Mouse (Mus musculus): ENCODE measurements around the gene Ncln. TPM values are rescaled to one million over a fixed set of nuclear protein-coding genes. Genes with fewer than 3 reads are reported as not detected.

Gene Ncln
- polyA plus RNA-seq, 1 experiment from 2014 or later, result 92.6 TPM

DNA sequence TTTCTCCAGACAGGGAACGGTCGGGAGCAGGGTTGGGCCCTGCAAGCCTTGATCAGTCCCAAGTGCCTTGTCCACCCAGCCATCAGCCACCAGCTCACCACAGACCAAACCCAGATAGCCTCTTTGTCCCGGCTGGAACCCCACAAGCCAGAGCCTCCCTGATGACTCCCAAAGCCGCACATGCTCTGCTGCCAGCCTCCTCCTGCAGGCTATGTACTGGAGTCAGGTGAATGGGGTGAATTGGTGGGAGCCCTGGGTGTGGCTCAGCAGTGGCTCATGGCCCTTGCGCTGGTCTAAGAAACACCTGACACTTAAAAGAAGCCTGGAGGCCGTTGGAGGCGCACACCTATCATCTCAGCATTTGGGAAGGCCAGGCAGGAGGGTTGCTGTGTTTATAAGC lies 33.3 kb downstream of the Ncln start:
- no peaks in the 10 kb centered on the region for H3K36me3 ChIP-seq
- 83% methylated on average over 7 of the region's 7 CpGs for WGBS
- H3K4me1 ChIP-seq (replicated peaks), result peaks cover 42% of the 10 kb centered on the region
- H3K4me3 ChIP-seq, result no peak overlapping the region
- no peak for DNase-seq (ENCODE audit: low spot score)
- no peak overlapping the region for H3K27ac ChIP-seq
- H3K9me3 ChIP-seq, result no peaks in the 10 kb centered on the region
- H3K27me3 ChIP-seq (ENCODE audit: insufficient read depth, poor library complexity, severe bottlenecking), result peaks cover 100% of the 10 kb centered on the region

DNA sequence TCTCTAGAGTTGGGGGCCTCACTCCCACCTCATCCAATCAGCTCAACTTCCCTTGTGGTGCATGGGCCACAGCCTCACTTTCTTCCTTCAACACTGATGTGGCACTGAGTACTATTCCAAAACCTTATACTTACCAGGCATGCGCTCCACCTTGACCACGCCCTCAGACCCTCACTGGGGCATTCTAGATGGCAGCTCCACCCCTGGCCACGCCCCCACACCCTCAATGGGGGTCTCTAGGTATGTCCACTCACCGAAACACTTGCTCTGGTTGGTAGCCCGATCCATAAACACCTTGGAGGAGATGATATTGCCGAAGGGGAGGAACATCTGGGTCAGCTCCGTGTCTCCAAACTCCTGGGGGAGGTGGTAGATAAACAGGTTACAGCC lies 33.8 kb downstream of the Ncln start:
- no peaks in the 10 kb centered on the region for H3K36me3 ChIP-seq
- H3K4me1 ChIP-seq (replicated peaks), result peaks cover 37% of the 10 kb centered on the region
- no peak overlapping the region for H3K4me3 ChIP-seq
- H3K27me3 ChIP-seq (ENCODE audit: insufficient read depth, poor library complexity, severe bottlenecking), result peaks cover 100% of the 10 kb centered on the region
- H3K9me3 ChIP-seq, result no peaks in the 10 kb centered on the region
- WGBS, result 39% methylated on average over 7 of the region's 7 CpGs
- no peak overlapping the region for H3K27ac ChIP-seq
- no peak for DNase-seq (ENCODE audit: low spot score)

DNA sequence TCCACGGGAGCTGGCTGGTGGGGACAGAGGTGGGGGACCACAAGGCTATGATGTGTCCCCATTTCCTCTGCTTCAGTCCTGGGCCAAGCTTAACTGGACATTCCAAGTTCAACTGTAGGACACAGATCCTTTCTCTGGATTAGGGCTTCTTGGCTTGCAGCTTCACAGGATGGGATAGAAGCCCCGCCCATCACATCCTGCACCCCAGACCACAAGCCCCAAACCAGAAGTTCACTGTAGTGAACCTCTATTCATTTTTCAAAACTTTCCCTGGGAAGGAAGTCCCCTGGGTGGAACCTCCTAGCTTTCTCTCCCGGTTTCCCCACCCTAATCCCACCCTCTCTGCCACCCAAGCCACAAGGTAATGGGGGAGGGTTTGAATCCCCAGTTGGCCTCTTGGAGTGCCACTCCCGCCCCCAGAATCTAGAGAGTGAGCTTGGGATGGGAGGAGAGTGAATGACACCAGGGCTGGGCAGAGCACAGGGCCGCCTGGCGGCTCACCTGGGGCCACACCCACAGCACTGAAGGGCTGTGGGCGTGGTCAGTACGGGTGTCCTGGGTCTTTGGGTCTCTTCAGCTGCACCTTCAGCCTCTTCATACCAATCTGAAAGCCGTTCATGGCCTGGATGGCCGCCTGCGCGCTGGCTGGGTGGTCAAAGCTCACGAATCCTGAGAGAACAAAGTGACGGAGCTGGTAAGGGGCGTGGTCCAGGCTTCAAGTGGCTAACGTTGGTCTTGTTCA lies 34.3 kb downstream of the Ncln start:
- Histone ChIP-seq H3K4me1 (replicated peaks) (peaks cover 37% of the 10 kb centered on the region), H3K27me3 (ENCODE audit: insufficient read depth, poor library complexity, severe bottlenecking) (peaks cover 100% of the 10 kb centered on the region), H3K9me3 (no peaks in the 10 kb centered on the region), H3K27ac (no peak overlapping the region), H3K36me3 (no peaks in the 10 kb centered on the region), H3K4me3 (no peak overlapping the region)
- DNase-seq (ENCODE audit: low spot score), result no peak
- 8% methylated on average over 16 of the region's 16 CpGs for WGBS

DNA sequence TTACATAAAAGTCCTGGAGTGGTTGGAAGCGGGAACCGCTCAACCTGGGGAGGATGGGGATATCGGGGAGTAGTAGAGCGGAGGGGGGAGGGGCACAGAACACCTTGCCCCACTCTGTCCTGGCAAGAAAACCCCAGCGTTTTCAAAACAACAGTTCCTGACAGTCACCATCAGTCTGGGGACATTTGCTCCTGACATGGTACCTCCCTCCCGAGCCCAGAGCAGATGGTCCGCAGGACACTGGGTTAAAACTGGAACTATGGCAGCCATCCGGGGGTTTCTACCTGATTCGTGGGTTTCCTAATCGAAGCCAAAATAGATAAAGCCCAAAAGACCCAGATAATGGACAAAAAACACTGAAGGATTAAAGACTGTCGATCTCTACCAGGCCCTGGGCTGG lies 35.2 kb downstream of the Ncln start:
- Histone ChIP-seq H3K36me3 (no peaks in the 10 kb centered on the region), H3K4me3 (no peak overlapping the region), H3K27ac (no peak overlapping the region), H3K4me1 (replicated peaks) (peaks cover 37% of the 10 kb centered on the region), H3K27me3 (ENCODE audit: insufficient read depth, poor library complexity, severe bottlenecking) (peaks cover 100% of the 10 kb centered on the region), H3K9me3 (no peaks in the 10 kb centered on the region)
- 39% methylated on average over 11 of the region's 11 CpGs for WGBS
- no peak for DNase-seq (ENCODE audit: low spot score)

DNA sequence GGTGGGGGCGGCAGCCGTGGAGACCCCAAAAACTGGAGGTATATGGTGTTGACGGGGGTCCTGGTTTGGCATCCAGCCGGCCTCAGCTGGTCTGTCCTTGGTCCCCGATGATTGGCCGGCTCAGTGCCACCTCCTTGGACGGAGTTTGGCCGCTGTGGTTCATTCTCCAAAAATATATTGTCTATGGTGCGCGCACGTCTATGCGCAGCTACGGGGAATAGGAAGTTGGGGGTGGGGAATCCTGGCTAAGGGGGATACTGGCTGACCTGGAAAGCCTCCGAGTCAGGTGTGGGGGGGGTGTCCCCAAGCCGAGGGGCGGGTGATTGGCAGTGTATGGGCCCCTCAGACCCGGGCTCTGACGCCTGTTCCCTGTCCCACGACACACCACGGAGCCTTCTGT lies 35.7 kb downstream of the Ncln start:
- 25% methylated on average over 20 of the region's 20 CpGs for WGBS
- Histone ChIP-seq H3K4me3 (no peak overlapping the region), H3K9me3 (no peaks in the 10 kb centered on the region), H3K4me1 (replicated peaks) (peaks cover 39% of the 10 kb centered on the region), H3K27me3 (ENCODE audit: insufficient read depth, poor library complexity, severe bottlenecking) (peaks cover 100% of the 10 kb centered on the region), H3K27ac (no peak overlapping the region), H3K36me3 (no peaks in the 10 kb centered on the region)
- DNase-seq (ENCODE audit: low spot score), result no peak

DNA sequence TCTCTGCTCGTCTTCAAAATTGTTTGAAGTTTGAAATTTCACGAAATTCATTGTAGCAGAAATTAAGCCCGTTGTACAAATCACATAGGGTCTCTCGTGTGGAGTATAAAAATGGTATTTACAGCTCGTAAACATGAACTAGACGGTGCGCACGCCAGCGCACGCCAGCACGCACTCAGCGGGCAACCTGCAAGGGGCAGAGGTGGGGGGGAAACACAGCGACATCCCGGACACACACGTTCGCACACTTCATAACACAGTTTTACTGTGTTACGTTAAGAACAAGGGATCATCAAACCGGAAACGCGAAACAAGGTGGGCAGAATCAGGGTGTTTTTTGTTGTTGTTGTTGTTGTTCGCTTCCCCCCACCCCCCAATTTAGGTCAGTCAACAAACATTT lies 36.8 kb downstream of the Ncln start:
- Histone ChIP-seq H3K36me3 (no peaks in the 10 kb centered on the region), H3K27me3 (ENCODE audit: insufficient read depth, poor library complexity, severe bottlenecking) (peaks cover 100% of the 10 kb centered on the region), H3K4me3 (no peak overlapping the region), H3K4me1 (replicated peaks) (peaks cover 32% of the 10 kb centered on the region), H3K9me3 (no peaks in the 10 kb centered on the region), H3K27ac (no peak overlapping the region)
- no peak for DNase-seq (ENCODE audit: low spot score)
- WGBS, result 73% methylated on average over 21 of the region's 21 CpGs

DNA sequence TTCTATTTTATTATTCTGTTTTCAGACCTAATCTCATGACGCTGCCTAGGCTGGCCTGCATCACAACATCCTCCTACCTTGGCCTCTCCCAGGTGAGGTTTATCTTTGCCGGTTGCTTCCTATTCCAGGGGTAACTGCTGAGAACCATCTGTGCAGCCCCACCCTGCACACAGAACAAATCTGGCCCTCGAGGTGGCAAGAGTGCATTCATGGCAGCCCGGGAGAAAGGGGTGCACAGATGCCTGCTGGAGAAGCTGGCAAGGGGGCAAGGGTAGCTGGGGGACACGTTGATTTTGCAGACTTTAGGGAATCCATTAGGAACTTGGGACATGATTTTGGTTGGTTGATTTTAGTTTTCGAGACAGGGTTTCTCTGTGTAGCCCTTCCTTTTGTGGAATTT lies 37.9 kb downstream of the Ncln start:
- WGBS, result 84% methylated on average over 6 of the region's 6 CpGs
- Histone ChIP-seq H3K9me3 (no peaks in the 10 kb centered on the region), H3K36me3 (no peaks in the 10 kb centered on the region), H3K4me1 (replicated peaks) (peaks cover 22% of the 10 kb centered on the region), H3K27me3 (ENCODE audit: insufficient read depth, poor library complexity, severe bottlenecking) (peaks cover 100% of the 10 kb centered on the region), H3K4me3 (no peak overlapping the region), H3K27ac (no peak overlapping the region)
- DNase-seq (ENCODE audit: low spot score), result no peak

DNA sequence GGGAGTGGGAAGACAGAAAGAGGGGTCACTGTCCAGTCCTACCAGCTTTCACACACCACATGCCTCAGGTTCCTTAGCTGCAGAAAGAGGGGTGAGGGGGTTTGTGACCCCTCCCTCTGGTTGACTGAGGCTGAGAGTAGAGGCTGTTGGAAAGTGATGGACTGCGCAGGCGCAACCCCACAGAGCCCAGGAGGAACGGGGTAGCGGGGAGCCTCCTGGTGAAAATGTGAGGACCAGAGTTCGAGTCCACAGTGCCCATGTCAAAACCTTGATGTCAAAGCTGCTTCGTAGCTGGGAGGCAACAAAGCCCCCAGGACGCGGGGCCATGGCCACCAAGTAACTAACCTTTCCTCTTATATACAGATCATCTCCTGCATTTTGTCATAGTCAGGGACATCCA lies 38.6 kb downstream of the Ncln start:
- no peak for DNase-seq (ENCODE audit: low spot score)
- Histone ChIP-seq H3K9me3 (no peaks in the 10 kb centered on the region), H3K4me1 (replicated peaks) (peaks cover 27% of the 10 kb centered on the region), H3K4me3 (no peak overlapping the region), H3K27ac (no peak overlapping the region), H3K36me3 (no peaks in the 10 kb centered on the region), H3K27me3 (ENCODE audit: insufficient read depth, poor library complexity, severe bottlenecking) (peaks cover 100% of the 10 kb centered on the region)
- WGBS, result 86% methylated on average over 8 of the region's 8 CpGs

DNA sequence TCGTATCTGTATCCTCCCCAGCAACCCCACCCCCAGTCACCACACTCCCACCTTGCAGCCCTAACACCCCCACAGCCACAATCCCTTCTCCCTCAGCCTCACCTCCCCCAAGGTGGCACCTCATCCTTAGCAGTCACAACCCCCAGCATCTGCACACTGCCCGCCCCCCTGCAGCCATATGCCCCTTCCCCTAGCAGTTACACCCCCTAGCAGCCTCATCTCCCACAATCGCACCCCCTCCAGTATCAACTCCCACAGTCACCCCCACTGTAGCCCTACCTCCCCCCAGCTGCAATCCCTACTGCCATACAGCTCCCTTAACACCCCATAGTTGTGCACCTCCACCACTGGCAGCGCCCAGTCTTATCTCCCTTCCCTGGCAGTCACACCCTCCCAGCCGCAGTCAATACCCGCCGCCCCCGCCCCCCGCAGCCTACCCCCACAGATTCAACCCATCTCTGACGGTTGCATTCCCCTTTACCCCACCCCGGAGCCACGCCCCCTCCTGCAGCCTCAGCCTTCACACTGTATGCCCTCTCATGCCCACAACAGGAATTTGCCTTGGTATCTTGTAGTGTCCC lies 39.1 kb downstream of the Ncln start:
- Histone ChIP-seq H3K27ac (no peak overlapping the region), H3K9me3 (no peaks in the 10 kb centered on the region), H3K36me3 (no peaks in the 10 kb centered on the region), H3K4me3 (no peak overlapping the region), H3K4me1 (replicated peaks) (peaks cover 30% of the 10 kb centered on the region), H3K27me3 (ENCODE audit: insufficient read depth, poor library complexity, severe bottlenecking) (peaks cover 100% of the 10 kb centered on the region)
- no peak for DNase-seq (ENCODE audit: low spot score)
- WGBS, result 59% methylated on average over 12 of the region's 12 CpGs

DNA sequence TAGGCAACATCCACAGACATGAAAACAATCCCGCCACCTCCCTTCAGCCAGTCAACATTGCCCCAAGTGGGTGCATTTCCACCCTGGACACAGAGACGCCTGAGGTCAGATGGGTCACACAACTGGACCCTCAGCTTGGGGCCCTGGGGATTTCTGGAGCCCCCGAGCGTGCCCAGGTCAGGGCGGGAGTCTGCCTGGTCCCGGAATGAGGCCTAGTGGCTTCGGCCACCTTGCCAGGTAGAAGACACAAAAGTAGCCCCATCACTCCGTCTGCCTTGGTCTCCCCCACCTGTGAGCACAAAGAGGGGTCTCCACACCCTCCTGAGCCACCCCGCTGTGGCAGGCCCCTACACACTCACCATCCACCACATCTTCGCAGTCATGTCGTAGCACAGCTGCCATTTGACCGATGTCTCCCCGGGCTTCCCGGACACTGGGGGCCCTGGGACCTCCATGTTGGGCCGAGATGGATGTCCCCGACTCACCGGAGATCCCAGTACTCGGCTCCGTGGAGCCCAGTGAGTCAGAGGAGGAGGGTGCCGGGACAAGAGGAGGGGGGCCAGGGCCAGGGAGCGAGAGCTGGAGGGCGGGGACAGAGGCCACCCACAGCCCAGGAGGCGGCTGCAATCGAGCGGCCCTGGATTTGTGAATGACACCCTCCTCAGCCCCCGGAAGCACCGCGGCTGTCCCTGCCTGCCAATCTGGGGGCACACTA lies 40.9 kb downstream of the Ncln start, which contains the start of gene Nfic:
Gene Nfic (minus strand): TSS at position 455 of the 715 bp plus-strand sequence.
- Histone ChIP-seq H3K4me3 (no peak within 1 kb of the TSS), H3K27ac (no peak within 1 kb of the TSS), H3K4me1 (replicated peaks) (peaks cover 16% of the 10 kb centered on the region), H3K9me3 (no peaks in the 10 kb centered on the region), H3K36me3 (no peaks in the 10 kb centered on the region), H3K27me3 (ENCODE audit: insufficient read depth, poor library complexity, severe bottlenecking) (peaks cover 100% of the 10 kb centered on the region)
- DNase-seq (ENCODE audit: low spot score), result no peak
- 65% methylated on average over 28 of the region's 28 CpGs for WGBS

DNA sequence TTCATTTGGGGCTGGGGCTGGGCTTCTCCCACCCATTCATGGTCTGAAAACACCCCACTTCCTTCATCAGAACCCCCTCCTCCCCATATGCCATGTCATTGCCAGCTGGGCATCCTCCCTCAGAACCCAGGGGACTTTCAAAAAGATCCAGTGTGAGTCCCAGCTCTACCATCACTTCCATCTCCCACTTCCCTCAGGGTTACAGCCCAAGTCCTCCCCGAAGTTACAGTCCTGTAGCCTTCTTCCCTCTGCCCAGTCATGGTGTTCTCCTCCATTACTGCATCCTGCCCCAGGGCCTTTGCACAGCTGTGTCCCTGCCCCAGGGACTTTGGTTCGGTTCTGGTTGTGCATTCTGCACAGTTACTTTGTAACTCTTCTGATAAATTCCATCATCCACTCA lies 42.1 kb downstream of the Ncln start:
- Histone ChIP-seq H3K9me3 (no peaks in the 10 kb centered on the region), H3K27ac (no peak overlapping the region), H3K4me3 (no peak overlapping the region), H3K36me3 (no peaks in the 10 kb centered on the region), H3K4me1 (replicated peaks) (peaks cover 16% of the 10 kb centered on the region), H3K27me3 (ENCODE audit: insufficient read depth, poor library complexity, severe bottlenecking) (peaks cover 89% of the 10 kb centered on the region)
- WGBS, result 75% methylated on average over 2 of the region's 2 CpGs
- DNase-seq (ENCODE audit: low spot score), result no peak

DNA sequence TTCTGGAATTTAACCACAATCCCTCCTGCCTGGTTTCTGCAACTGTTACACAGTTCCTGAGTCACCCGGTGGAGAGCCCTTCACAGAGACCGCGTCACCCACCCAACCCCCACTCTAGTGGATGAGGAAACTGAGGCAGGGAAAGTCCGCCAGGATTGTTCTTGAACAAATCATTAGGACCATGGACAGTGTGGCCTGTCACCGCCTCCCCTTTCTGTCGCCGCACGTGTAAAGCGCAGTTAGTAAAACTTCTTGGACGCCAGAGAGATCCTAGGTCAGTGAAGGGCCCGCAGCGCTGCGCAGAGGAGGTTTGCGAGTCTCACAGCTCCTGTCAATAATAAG lies 43.3 kb downstream of the Ncln start:
- Histone ChIP-seq H3K27me3 (ENCODE audit: insufficient read depth, poor library complexity, severe bottlenecking) (peaks cover 77% of the 10 kb centered on the region), H3K4me1 (replicated peaks) (peaks cover 16% of the 10 kb centered on the region), H3K9me3 (no peaks in the 10 kb centered on the region), H3K4me3 (no peak overlapping the region), H3K27ac (no peak overlapping the region), H3K36me3 (no peaks in the 10 kb centered on the region)
- 3% methylated on average over 14 of the region's 14 CpGs for WGBS
- DNase-seq (ENCODE audit: low spot score), result no peak

DNA sequence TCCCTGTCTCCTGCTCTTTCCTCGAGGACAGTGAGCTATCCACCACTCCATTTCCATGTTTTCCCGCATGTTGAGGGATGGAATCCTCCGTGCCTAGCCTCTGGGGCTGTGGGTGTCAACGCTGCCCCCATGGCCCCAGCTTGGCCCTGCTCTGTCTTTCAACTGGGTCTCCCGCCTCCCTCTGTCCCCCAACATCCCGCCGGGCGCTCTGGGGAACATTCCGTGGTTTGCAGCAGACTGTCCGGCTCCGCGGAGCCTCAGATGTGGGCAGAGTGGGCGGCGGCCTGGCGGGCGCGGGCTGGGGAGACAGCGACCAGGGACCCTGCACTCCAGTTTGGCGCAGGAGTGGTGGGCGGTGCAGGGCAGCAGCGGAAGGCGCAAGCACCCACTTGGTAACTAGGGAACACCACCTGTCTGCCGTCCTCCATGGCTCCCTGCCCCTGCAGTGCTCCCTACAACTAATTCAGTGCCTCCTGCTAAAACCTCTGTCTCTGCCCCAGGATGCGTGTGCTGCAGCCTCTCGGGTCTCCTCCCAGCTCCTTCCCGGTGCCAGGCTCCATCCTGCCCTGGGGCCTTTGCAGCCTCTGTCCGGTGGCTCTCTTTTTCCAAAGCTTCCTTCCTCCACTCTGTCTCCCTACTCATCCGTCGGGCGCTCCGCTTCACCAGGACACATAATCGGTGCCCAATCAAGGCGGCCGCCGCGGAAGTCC lies 43.8 kb downstream of the Ncln start:
- Histone ChIP-seq H3K9me3 (no peaks in the 10 kb centered on the region), H3K27ac (no peak overlapping the region), H3K36me3 (no peaks in the 10 kb centered on the region), H3K4me1 (replicated peaks) (peaks cover 16% of the 10 kb centered on the region), H3K4me3 (no peak overlapping the region), H3K27me3 (ENCODE audit: insufficient read depth, poor library complexity, severe bottlenecking) (peaks cover 72% of the 10 kb centered on the region)
- DNase-seq (ENCODE audit: low spot score), result no peak
- 12% methylated on average over 36 of the region's 36 CpGs for WGBS
